Mouse (Mus musculus): Measurements from ENCODE around the gene Pus7l. TPM values are rescaled to one million over a fixed set of nuclear protein-coding genes. Genes with fewer than 3 reads are reported as not detected.
A peak's percentile ranks its signal among the peaks of the same experiment; 100 is the strongest.

Gene Pus7l
- polyA plus RNA-seq, 2 experiments = 2.6 to 2.8 TPM

DNA sequence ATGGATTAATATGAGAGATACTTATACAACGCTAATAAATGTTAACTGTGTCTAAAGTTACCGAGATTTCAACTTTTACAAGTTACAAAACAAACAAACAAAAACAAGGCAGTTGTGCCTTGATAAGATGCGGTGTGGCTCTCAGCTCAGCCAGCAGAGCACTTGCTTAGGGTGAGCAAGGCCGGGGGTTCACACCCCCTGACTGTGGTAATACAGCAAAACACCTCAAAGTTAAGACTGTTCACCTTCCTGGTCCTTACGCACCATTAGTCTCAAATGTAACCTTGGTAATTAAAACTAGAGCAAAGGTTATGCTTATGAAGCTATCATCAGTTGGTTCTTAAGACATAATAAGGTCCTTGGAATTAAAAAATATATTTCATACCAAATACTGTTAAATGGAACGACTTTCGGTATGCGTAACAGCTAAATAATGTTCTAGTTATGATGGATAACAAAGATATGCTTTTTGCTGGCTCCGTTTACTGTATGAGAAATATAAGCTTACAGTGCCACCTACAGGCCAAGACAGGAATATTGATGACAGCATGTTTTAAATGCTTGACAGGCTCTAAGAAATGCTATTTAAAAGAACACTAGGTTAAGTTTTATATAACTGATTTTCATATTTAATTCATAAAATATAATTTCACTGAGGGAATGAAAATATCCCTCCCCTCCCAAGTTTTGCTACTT, 23.0 kb downstream of the Pus7l start:
- H3K9me3 ChIP-seq (ENCODE audit: control insufficient read depth, low read length) = no peaks in the 10 kb centered on the region
- TF ChIP-seq CTCF (IDR thresholded peaks at IDR 0.05; ENCODE audit: low read depth) (peak; percentile 56; the same call in 1 of the 2 replicates), EP300 (IDR thresholded peaks at IDR 0.05; ENCODE audit: low read depth) (no peak)
- no peak overlapping the region for H3K4me3 ChIP-seq (ENCODE audit: insufficient read depth in 1 of 2, low read depth in 2 of 2, low read length in 2 of 2)
- DNase-seq (ENCODE audit: low read depth in 3 of 3, low spot score in 3 of 3) = peak; percentile 29 to 41 (median 33)
- H3K36me3 ChIP-seq (replicated peaks; ENCODE audit: control insufficient read depth, insufficient read depth, low read depth) = no peaks in the 10 kb centered on the region
- H3K4me2 ChIP-seq (ENCODE audit: low read depth) = no peak overlapping the region
- H3K4me1 ChIP-seq (replicated peaks; ENCODE audit: control insufficient read depth in 2 of 2, insufficient read depth in 2 of 2, low read length in 1 of 2) = no peaks in the 10 kb centered on the region
- no peaks in the 10 kb centered on the region for H3K27me3 ChIP-seq (ENCODE audit: control insufficient read depth, insufficient read depth, low read length)
- H3K27ac ChIP-seq = no peak overlapping the region
- no peak for ATAC-seq (ENCODE audit: insufficient read depth)
- no peak overlapping the region for H3K9ac ChIP-seq (replicated peaks)
- WGBS (ENCODE audit: insufficient replicate concordance) = 33% methylated on average over 9 of the region's 9 CpGs

DNA sequence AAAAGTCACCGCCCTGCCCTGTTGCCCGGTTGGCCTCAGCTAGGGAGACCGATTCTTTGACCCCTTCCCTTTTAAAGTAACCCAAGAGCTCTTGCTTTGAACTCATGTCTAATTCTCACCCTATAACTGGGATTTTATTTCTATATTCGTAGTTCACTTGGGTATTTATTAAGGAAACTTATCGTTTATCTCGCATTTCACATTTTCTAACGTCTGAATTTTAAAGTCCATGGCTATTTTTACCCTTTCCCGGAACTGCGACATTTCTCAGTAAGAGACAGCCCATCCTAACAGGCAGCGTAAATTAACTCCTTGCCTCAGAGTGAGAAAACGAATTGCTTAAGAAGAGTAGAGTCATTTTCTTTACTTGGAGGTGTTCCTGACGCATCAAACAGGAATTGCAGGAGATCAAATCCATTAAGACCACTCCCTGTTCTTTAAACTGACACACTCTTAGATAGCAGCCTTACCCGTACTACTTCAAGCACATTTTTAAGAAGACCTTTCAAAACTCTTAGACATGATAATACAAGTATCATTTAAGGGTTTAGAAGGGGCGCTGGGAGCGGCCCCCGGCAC, 25.3 kb downstream of the Pus7l start:
- no peaks in the 10 kb centered on the region for H3K27me3 ChIP-seq (ENCODE audit: control insufficient read depth, insufficient read depth, low read length)
- no peak overlapping the region for H3K4me3 ChIP-seq (ENCODE audit: insufficient read depth in 1 of 2, low read depth in 2 of 2, low read length in 2 of 2)
- H3K27ac ChIP-seq = no peak overlapping the region
- ATAC-seq (ENCODE audit: insufficient read depth) (no peak), DNase-seq (ENCODE audit: low read depth in 3 of 3, low spot score in 3 of 3) (no peak)
- no peaks in the 10 kb centered on the region for H3K4me1 ChIP-seq (replicated peaks; ENCODE audit: control insufficient read depth in 2 of 2, insufficient read depth in 2 of 2, low read length in 1 of 2)
- 48% methylated on average over 16 of the region's 16 CpGs for WGBS (ENCODE audit: insufficient replicate concordance)
- no peaks in the 10 kb centered on the region for H3K9me3 ChIP-seq (ENCODE audit: control insufficient read depth, low read length)
- no peak overlapping the region for H3K9ac ChIP-seq (replicated peaks)
- TF ChIP-seq CTCF (IDR thresholded peaks at IDR 0.05; ENCODE audit: low read depth) (no peak), EP300 (IDR thresholded peaks at IDR 0.05; ENCODE audit: low read depth) (no peak)
- no peaks in the 10 kb centered on the region for H3K36me3 ChIP-seq (replicated peaks; ENCODE audit: control insufficient read depth, insufficient read depth, low read depth)
- H3K4me2 ChIP-seq (ENCODE audit: low read depth) = no peak overlapping the region

DNA sequence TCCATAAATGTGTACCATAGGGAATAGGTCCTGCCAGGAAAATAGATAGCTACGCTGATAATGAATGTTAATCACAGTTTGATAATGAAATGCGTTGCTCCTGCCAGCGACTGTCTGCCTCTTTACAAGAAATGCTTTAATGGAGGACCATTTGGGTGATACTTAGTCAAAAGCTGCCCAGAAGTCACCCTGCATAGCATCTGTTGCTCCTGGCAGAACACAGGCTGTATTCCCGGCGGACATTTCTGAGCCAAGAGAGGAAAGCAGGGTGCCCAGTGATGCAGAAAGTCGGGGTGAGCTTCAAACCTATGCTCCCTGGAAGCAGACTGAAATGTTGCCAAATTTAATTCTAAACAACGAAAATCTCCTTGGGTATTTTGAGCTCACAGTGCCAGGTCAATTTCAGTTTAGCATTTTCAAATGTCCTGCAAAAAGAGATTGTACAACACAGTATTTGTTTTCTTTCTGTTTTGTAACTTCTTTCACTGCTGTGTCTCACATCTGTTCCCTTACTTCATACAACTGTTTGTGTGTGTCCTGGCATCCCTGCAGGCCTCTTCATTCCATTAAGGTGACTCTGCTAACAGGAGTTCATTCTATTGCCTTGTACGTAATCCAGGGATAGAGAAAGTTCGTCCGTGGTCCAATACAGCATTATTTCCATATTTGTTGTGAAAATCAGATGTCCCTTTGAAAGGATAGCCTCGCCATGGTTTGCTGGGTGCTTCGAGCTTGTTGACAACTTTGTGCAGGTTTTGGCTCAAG, 39.7 kb downstream of the Pus7l start:
- ATAC-seq (ENCODE audit: insufficient read depth) = no peak

DNA sequence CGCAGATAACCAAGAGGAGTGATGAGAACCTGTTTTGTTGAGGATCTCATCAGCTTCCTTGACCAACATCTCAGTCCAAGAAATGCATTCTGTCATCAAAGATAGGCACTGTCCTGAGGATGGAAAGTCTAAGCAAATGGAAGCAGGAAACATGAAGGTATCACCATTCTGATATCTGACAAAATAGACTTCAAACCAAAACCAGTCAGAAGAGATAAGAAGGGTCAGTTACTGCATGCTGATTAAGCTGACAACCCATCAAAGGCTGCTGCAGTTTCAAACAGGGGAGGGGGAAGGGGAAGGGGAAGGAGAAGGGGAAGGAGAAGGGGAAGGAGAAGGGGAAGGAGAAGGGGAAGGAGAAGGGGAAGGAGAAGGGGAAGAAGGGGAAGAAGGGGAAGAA, 44.1 kb downstream of the Pus7l start:
- no peak overlapping the region for H3K27ac ChIP-seq
- no peaks in the 10 kb centered on the region for H3K27me3 ChIP-seq (ENCODE audit: control insufficient read depth, insufficient read depth, low read length)
- ATAC-seq (ENCODE audit: insufficient read depth) = no peak
- H3K4me2 ChIP-seq (ENCODE audit: low read depth) = no peak overlapping the region
- no peak for DNase-seq (ENCODE audit: low read depth in 3 of 3, low spot score in 3 of 3)
- TF ChIP-seq EP300 (IDR thresholded peaks at IDR 0.05; ENCODE audit: low read depth) = no peak
- TF ChIP-seq CTCF (IDR thresholded peaks at IDR 0.05; ENCODE audit: low read depth) = no peak
- no peaks in the 10 kb centered on the region; the same call in 1 of the 2 replicates for H3K9me3 ChIP-seq (ENCODE audit: control insufficient read depth, low read length)
- no peaks in the 10 kb centered on the region for H3K36me3 ChIP-seq (replicated peaks; ENCODE audit: control insufficient read depth, insufficient read depth, low read depth)
- H3K9ac ChIP-seq (replicated peaks) = no peak overlapping the region
- H3K4me1 ChIP-seq (replicated peaks; ENCODE audit: control insufficient read depth in 2 of 2, insufficient read depth in 2 of 2, low read length in 1 of 2) = no peaks in the 10 kb centered on the region
- H3K4me3 ChIP-seq (ENCODE audit: insufficient read depth in 1 of 2, low read depth in 2 of 2, low read length in 2 of 2) = no peak overlapping the region
- 45% methylated on average over 1 of the region's 1 CpGs for WGBS (ENCODE audit: insufficient replicate concordance)

More for the DNA sequence above, 39.7 kb downstream of the Pus7l start:
- no peaks in the 10 kb centered on the region for H3K4me1 ChIP-seq (replicated peaks; ENCODE audit: control insufficient read depth in 2 of 2, insufficient read depth in 2 of 2, low read length in 1 of 2)
- no peak overlapping the region for H3K4me3 ChIP-seq (ENCODE audit: insufficient read depth in 1 of 2, low read depth in 2 of 2, low read length in 2 of 2)
- no peak overlapping the region for H3K9ac ChIP-seq (replicated peaks)
- H3K4me2 ChIP-seq (ENCODE audit: low read depth) = no peak overlapping the region
- no peak for TF ChIP-seq CTCF (IDR thresholded peaks at IDR 0.05; ENCODE audit: low read depth)
- TF ChIP-seq EP300 (IDR thresholded peaks at IDR 0.05; ENCODE audit: low read depth) = no peak
- 65% methylated on average over 12 of the region's 12 CpGs for WGBS (ENCODE audit: insufficient replicate concordance)
- H3K9me3 ChIP-seq (ENCODE audit: control insufficient read depth, low read length) = no peaks in the 10 kb centered on the region
- no peaks in the 10 kb centered on the region for H3K27me3 ChIP-seq (ENCODE audit: control insufficient read depth, insufficient read depth, low read length)
- H3K27ac ChIP-seq = no peak overlapping the region
- DNase-seq (ENCODE audit: low read depth in 3 of 3, low spot score in 3 of 3) = no peak
- H3K36me3 ChIP-seq (replicated peaks; ENCODE audit: control insufficient read depth, insufficient read depth, low read depth) = no peaks in the 10 kb centered on the region

DNA sequence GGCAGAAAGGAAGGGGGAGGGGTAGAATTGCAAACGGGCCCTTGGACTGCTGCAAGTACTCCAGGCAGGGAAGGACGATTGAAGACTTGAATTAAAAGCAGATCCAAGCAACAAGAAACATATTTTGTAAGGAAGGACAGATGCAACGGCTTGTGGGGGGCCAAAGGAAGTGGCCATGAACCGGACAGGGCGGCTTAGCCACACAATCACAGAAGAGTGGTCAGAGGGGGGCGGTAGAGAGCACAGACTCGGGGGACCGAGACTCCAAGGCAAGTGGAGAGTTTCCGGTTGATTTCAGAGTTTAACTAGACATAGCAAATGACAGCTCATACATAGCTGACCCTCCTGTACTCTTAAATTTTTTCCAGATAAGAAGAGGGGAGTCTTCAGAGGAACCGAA, 47.4 kb downstream of the Pus7l start:
- no peaks in the 10 kb centered on the region for H3K36me3 ChIP-seq (replicated peaks; ENCODE audit: control insufficient read depth, insufficient read depth, low read depth)
- 61% methylated on average over 10 of the region's 10 CpGs for WGBS (ENCODE audit: insufficient replicate concordance)
- no peaks in the 10 kb centered on the region; the same call in 1 of the 2 replicates for H3K9me3 ChIP-seq (ENCODE audit: control insufficient read depth, low read length)
- H3K27ac ChIP-seq = no peak overlapping the region
- no peaks in the 10 kb centered on the region for H3K27me3 ChIP-seq (ENCODE audit: control insufficient read depth, insufficient read depth, low read length)
- no peak overlapping the region for H3K9ac ChIP-seq (replicated peaks)
- no peaks in the 10 kb centered on the region for H3K4me1 ChIP-seq (replicated peaks; ENCODE audit: control insufficient read depth in 2 of 2, insufficient read depth in 2 of 2, low read length in 1 of 2)
- no peak overlapping the region for H3K4me3 ChIP-seq (ENCODE audit: insufficient read depth in 1 of 2, low read depth in 2 of 2, low read length in 2 of 2)
- no peak for TF ChIP-seq EP300 (IDR thresholded peaks at IDR 0.05; ENCODE audit: low read depth)
- peak; percentile 18; the same call in 1 of the 2 replicates for TF ChIP-seq CTCF (IDR thresholded peaks at IDR 0.05; ENCODE audit: low read depth)
- H3K4me2 ChIP-seq (ENCODE audit: low read depth) = no peak overlapping the region
- DNase-seq (ENCODE audit: low read depth in 3 of 3, low spot score in 3 of 3) = no peak
- ATAC-seq (ENCODE audit: insufficient read depth) = no peak
